Mouse (Mus musculus): ENCODE results near the gene Ddx23.

DNA sequence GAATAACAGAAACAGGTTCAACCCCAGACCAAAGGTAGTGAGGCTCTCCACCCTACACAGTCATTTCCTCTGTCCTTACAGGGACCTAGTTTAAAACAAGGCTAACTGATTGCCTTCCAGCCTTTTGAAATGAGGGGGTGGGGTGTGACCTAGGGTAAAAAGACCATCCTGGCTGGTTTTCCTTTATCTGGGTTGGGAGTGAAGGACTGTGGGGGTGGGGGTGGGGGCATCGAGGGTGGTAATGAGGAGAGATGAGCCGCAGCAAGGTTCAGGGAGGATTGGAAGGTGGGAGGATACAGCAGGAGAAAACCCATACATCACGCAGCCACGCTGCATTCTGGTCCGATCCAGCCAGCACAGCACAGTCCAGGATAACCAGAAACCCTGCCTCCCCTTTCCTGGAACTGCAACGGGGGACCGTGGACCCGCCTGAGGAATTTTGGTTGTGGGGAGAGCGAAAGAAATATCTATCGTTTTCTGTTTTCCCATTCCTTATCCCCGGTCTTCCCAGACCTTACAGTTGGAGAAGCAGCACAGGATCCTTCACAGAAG is 12.4 kb upstream of the Ddx23 start:
- TF ChIP-seq CTCF (IDR thresholded peaks at IDR 0.05; ENCODE audit: control insufficient read depth, insufficient read depth, low read length) (no peak), POLR2A (IDR thresholded peaks at IDR 0.05; ENCODE audit: borderline replicate concordance, control insufficient read depth, low read depth, low read length) (no peak)

All from bone marrow, adult 2 months (tissue).